7 mouse cellular contexts compared by ENCODE assay signal in genomic region chr7:112212921-112213721, GRCm38 (mm10). TPM values are rescaled to one million over a fixed set of nuclear protein-coding genes. Genes with fewer than 3 reads are reported as not detected.
DNase-seq lines count a peak whose midpoint lies in the region; ATAC-seq and TF ChIP-seq lines count a peak whose summit lies in the region.

No protein-coding gene starts in this region.

- no peak overlapping the region for H3K4me2 ChIP-seq in limb, embryonic 11.5 days (ENCODE audit: low read depth, severe bottlenecking)
- no peak overlapping the region for H3K4me2 ChIP-seq in midbrain, postnatal 0 days (ENCODE audit: low read depth, low read length, poor library complexity, severe bottlenecking)

- H3K4me3 ChIP-seq in cerebellum, adult 2 months (replicated peaks; ENCODE audit: insufficient read depth, low read depth, low read length) = no peak overlapping the region
- no peak overlapping the region for H3K4me3 ChIP-seq in limb, embryonic 11.5 days (ENCODE audit: low read depth, low read length)
- H3K4me3 ChIP-seq in midbrain, postnatal 0 days (ENCODE audit: low read depth, low read length) = no peak overlapping the region

- peak; percentile 63 to 80 for ATAC-seq in hematopoietic stem cell, adult 5-6 weeks (replicated peaks in 1 of 2; ENCODE audit: insufficient read depth in 1 of 2, low FRiP score in 2 of 2, low TSS enrichment in 1 of 2, low read depth in 1 of 2, poor library complexity in 2 of 2, severe bottlenecking in 2 of 2)
- ATAC-seq in limb, embryonic 11.5 days (ENCODE audit: insufficient number of reproducible peaks, low FRiP score, low TSS enrichment, low read depth) = peak; percentile 60; the same call in 1 of the 2 replicates
- ATAC-seq in midbrain, postnatal 0 days (ENCODE audit: low FRiP score) = peak; percentile 86

- peak; percentile 66 for DNase-seq in ovary, postnatal 36 days (ENCODE audit: low spot score)
- no peak for DNase-seq in ovary, postnatal 10 days (ENCODE audit: low spot score)
- DNase-seq in cerebellum, adult 2 months = peak in 1 of 2 experiments; percentile 59
- peak; percentile 45 for DNase-seq in limb, embryonic 11.5 days (ENCODE audit: low spot score)
- peak; percentile 65 for DNase-seq in midbrain, postnatal 0 days (ENCODE audit: low spot score)
- DNase-seq in gastrocnemius, postnatal 10 days = no peak

- TF ChIP-seq CTCF in cerebellum, adult 2 months (IDR thresholded peaks at IDR 0.05; ENCODE audit: borderline replicate concordance, insufficient read depth, low read depth, low read length) = peak; percentile 80
- TF ChIP-seq CTCF in midbrain, postnatal 0 days (IDR thresholded peaks at IDR 0.05) = peak; percentile 72

- no peak overlapping the region for H3K9ac ChIP-seq in limb, embryonic 11.5 days (ENCODE audit: low read length)
- H3K9ac ChIP-seq in midbrain, postnatal 0 days (replicated peaks; ENCODE audit: low read length, poor library complexity, severe bottlenecking) = no peak overlapping the region

- H3K27me3 ChIP-seq in cerebellum, adult 2 months (ENCODE audit: control insufficient read depth, insufficient read depth, low read length) = no peaks in the 10 kb centered on the region
- no peaks in the 10 kb centered on the region for H3K27me3 ChIP-seq in limb, embryonic 11.5 days (ENCODE audit: control insufficient read depth, insufficient read depth, low read length)
- no peaks in the 10 kb centered on the region for H3K27me3 ChIP-seq in midbrain, postnatal 0 days (ENCODE audit: insufficient read depth, low read length)

- H3K9me3 ChIP-seq in limb, embryonic 11.5 days (ENCODE audit: control insufficient read depth, low read length) = no peaks in the 10 kb centered on the region
- H3K9me3 ChIP-seq in midbrain, postnatal 0 days (ENCODE audit: low read length) = no peaks in the 10 kb centered on the region

- H3K36me3 ChIP-seq in limb, embryonic 11.5 days (ENCODE audit: control insufficient read depth, insufficient read depth, low read length) = no peaks in the 10 kb centered on the region
- H3K36me3 ChIP-seq in midbrain, postnatal 0 days (ENCODE audit: insufficient read depth, low read length) = no peaks in the 10 kb centered on the region

- WGBS in cerebellum, adult 2 months = 47% methylated on average over 8 of the region's 8 CpGs
- WGBS in limb, embryonic 11.5 days = 40% methylated on average over 8 of the region's 8 CpGs
- WGBS in midbrain, postnatal 0 days = 28% methylated on average over 8 of the region's 8 CpGs

- no peak for TF ChIP-seq POLR2A in cerebellum, adult 2 months (IDR thresholded peaks at IDR 0.05; ENCODE audit: borderline replicate concordance, insufficient read depth, low read length)

- peaks cover 19% of the 10 kb centered on the region for H3K4me1 ChIP-seq in cerebellum, adult 2 months (ENCODE audit: control insufficient read depth, insufficient read depth, low read length)
- H3K4me1 ChIP-seq in limb, embryonic 11.5 days (ENCODE audit: control insufficient read depth, insufficient read depth, low read length) = no peaks in the 10 kb centered on the region
- H3K4me1 ChIP-seq in midbrain, postnatal 0 days (ENCODE audit: insufficient read depth, low read length) = peaks cover 9% of the 10 kb centered on the region; the same call in 1 of the 2 replicates

- H3K27ac ChIP-seq in cerebellum, adult 2 months (ENCODE audit: insufficient read depth, low read length) = no peak overlapping the region
- no peak overlapping the region for H3K27ac ChIP-seq in limb, embryonic 11.5 days (replicated peaks; ENCODE audit: low read depth, low read length)
- 0 out of 2 replicates have a peak overlapping the region, but pooled peaks have one; percentile 18 for H3K27ac ChIP-seq in midbrain, postnatal 0 days (ENCODE audit: low read depth, low read length)

RNA-seq across cellular contexts. Expression of gene Mical2, which starts 12.5 kb away (rescaled TPM):
- 173 and 203 TPM in 2 replicates for polyA plus RNA-seq in cerebellum, adult 2 months (2012; rRNA removed)
- total RNA-seq in hematopoietic stem cell, adult 5-6 weeks (2017) = 1.4 and 1.5 TPM in 2 replicates
- polyA plus RNA-seq in limb, embryonic 11.5 days (2014; fragmentation: Nextera tagmentation; extraction: Ambion mirVana) = 2.3 and 2.4 TPM in 2 replicates
- 11.0 and 12.5 TPM in 2 replicates for total RNA-seq in midbrain, postnatal 0 days (2014; rRNA removed)
- polyA plus RNA-seq in midbrain, postnatal 0 days (2015; fragmentation: Nextera tagmentation; extraction: Ambion mirVana) = 5.8 and 6.2 TPM in 2 replicates
- total RNA-seq in gastrocnemius, postnatal 10 days (2021) = 10 to 100 TPM; 41.4 to 50.9 TPM

RNA-seq across cellular contexts. Expression of gene Dkk3, which starts 54.3 kb away (rescaled TPM):
- 17.1 and 20.4 TPM in 2 replicates for polyA plus RNA-seq in cerebellum, adult 2 months (2012; rRNA removed)
- total RNA-seq in hematopoietic stem cell, adult 5-6 weeks (2017) = 0.56 TPM in 1 of 2 replicates, not detected in the other
- polyA plus RNA-seq in limb, embryonic 11.5 days (2014; fragmentation: Nextera tagmentation; extraction: Ambion mirVana) = 7.1 and 8.3 TPM in 2 replicates
- 30.9 and 31.8 TPM in 2 replicates for total RNA-seq in midbrain, postnatal 0 days (2014; rRNA removed)
- polyA plus RNA-seq in midbrain, postnatal 0 days (2015; fragmentation: Nextera tagmentation; extraction: Ambion mirVana) = 36.7 and 38.8 TPM in 2 replicates
- total RNA-seq in gastrocnemius, postnatal 10 days (2021) = 10 to 100 TPM; 10.9 to 13.7 TPM

Comparison
In these comparisons a context has a peak if more than half of its experiments do, and no peak if none do; other contexts are left out.
1. DNase-seq: peak in ovary, postnatal 36 days (single experiment), limb, embryonic 11.5 days (single experiment) and midbrain, postnatal 0 days (single experiment); none in ovary, postnatal 10 days (single experiment) and gastrocnemius, postnatal 10 days (single experiment).
2. Peak in every context shown above with its lines, with median percentiles within 50 percentile points of each other: ATAC-seq.